Mouse (Mus musculus): ENCODE results near the gene Tmem265.

Tmem265 gene

GRCm38 (mm10) chr7:127561340-127561858 lies at the start of gene Tmem265:
TSS of gene Tmem265 (plus strand) at chr7:127561390.
- no peak for DNase-seq

GRCm38 (mm10) chr7:127511808-127512230 lies 49.4 kb upstream of the Tmem265 start, which contains the start of gene Srcap:
TSS of gene Srcap (plus strand) at chr7:127511983.
- peak; percentile 97 for DNase-seq

GRCm38 (mm10) chr7:127512231-127513015 lies 48.8 kb upstream of the Tmem265 start:
- DNase-seq, result peak; percentile 94

- DNase-seq, result no peak
These were observed 48.2 kb upstream of the Tmem265 start for GRCm38 (mm10) chr7:127513016-127513390.

- no peak for DNase-seq
These were observed 47.4 kb upstream of the Tmem265 start for GRCm38 (mm10) chr7:127513781-127514180.

GRCm38 (mm10) chr7:127515846-127516245 lies 45.3 kb upstream of the Tmem265 start:
- DNase-seq, result no peak

- no peak for DNase-seq
These were observed 44.8 kb upstream of the Tmem265 start for GRCm38 (mm10) chr7:127516344-127516743.

GRCm38 (mm10) chr7:127519284-127519683 lies 41.9 kb upstream of the Tmem265 start, which contains the start of gene Gm42715:
TSS of gene Gm42715 (plus strand) at chr7:127519584.
- DNase-seq, result no peak

- DNase-seq, result no peak
These were observed 19.5 kb upstream of the Tmem265 start for GRCm38 (mm10) chr7:127541671-127542070.

- no peak for DNase-seq
These were observed 11.9 kb upstream of the Tmem265 start for GRCm38 (mm10) chr7:127549116-127549835.

GRCm38 (mm10) chr7:127551558-127551957 lies 9.6 kb upstream of the Tmem265 start:
- DNase-seq, result no peak

GRCm38 (mm10) chr7:127560580-127560979 lies 610 bp upstream of the Tmem265 start:
- no peak for DNase-seq

GRCm38 (mm10) chr7:127564381-127565150 lies 3.4 kb downstream of the Tmem265 start:
- no peak for DNase-seq

GRCm38 (mm10) chr7:127572895-127573471 lies 11.8 kb downstream of the Tmem265 start, which contains the start of gene Phkg2:
TSS of gene Phkg2 (plus strand) at chr7:127573340.
- peak; percentile 92 for DNase-seq

- no peak for DNase-seq
These were observed 12.4 kb downstream of the Tmem265 start for GRCm38 (mm10) chr7:127573503-127574008.

- DNase-seq, result no peak
These were observed 12.9 kb downstream of the Tmem265 start for GRCm38 (mm10) chr7:127574115-127574514.

- no peak for DNase-seq
These were observed 22.1 kb downstream of the Tmem265 start for GRCm38 (mm10) chr7:127583260-127583659.

- DNase-seq, result no peak
These were observed 23.8 kb downstream of the Tmem265 start for GRCm38 (mm10) chr7:127585031-127585430.

GRCm38 (mm10) chr7:127586149-127586548 lies 25.0 kb downstream of the Tmem265 start:
- peak; percentile 78 for DNase-seq

- DNase-seq, result no peak
These were observed 26.0 kb downstream of the Tmem265 start for GRCm38 (mm10) chr7:127587196-127587595.

- peak; percentile 94 for DNase-seq
These were observed 27.1 kb downstream of the Tmem265 start, which contains the start of the genes Ccdc189 and Rnf40 for GRCm38 (mm10) chr7:127588011-127588871. TSS of gene Ccdc189 (minus strand) at chr7:127588595. TSS of gene Rnf40 (plus strand) at chr7:127588767.

All from liver (tissue).